Mouse (Mus musculus): ENCODE measurements around the gene Vil1. TPM values are rescaled to one million over a fixed set of nuclear protein-coding genes. Genes with fewer than 3 reads are reported as not detected.
A peak's percentile ranks its signal among the peaks of the same experiment; 100 is the strongest.
"Not testable (repeated sequence)": the region's sequence is repeated elsewhere in the genome, so short reads cannot be mapped to it uniquely, and the experiment has no call there.

The Vil1 gene
- total RNA-seq, 4 experiments from 2014 or later: 0.71 to 0.92 (median 0.82) TPM

DNA sequence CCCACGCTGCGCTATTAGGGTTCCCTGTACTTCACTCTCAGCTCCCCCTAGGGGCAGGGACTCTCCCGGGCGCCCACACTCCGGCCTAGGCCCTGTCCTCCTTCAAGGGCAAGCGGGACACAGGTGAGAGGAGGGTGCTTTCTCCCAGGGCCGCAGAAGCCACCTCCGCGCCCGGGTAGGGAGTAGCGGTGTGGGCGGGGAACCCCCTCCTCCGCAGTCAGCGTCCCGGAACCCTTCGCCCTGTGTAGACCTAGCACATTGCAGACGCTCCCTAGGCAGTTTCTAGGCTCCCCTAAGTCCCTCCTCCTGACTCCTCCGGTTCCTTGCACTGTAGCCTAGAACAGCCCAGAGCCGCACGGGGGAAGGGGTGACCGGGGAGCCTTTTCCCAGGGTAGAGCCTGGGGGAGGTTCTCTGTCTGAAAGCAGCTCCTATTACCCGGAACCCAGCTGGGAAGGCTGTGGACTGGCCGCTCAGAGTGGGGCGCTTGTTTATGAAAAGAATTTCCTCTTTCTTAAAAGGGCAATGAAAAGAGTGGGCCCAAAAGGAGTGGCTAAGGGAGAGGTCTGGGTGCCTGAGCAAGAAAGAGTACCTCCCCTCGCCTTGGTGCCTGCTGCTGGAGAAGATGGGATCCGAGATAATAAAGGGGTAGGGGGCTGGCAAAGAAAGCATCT, 22.3 kb upstream of the Vil1 start:
- peak; percentile 91 to 94 for DNase-seq (ENCODE audit: low spot score in 2 of 2)

DNA sequence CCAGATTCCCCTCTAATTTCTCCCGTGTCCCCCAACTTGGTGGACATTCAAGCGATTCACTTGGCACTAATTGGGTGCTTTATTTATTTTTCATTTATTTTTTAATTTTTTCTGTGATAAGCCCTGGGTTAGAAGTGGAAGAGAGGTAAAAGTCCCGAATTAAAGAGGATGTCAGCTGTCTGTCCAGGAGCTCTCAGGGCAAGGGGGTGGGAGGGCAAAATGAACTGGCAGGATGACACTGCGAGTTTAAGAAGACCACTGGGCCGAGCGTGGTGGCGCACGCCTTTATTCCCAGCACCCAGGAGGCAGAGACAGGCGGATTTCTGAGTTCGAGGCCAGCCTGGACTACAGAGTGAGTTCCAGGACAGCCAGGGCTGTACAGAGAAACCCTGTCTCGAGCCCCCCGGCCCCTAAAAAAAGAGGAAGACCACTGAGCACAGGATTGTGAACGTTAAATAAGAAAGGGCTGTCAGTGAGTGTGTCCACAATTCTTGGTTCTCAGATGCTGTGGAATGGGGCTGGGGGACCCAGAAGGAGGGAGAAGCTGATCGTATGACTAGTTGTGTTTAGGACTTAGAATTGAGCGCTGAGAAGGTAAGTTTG, 21.7 kb upstream of the Vil1 start:
- no peak for DNase-seq (ENCODE audit: low spot score in 2 of 2)

GRCm38 (mm10) chr1:74388398-74388920, 20.7 kb upstream of the Vil1 start:
- DNase-seq (ENCODE audit: low spot score in 2 of 2): no peak

- no peak for DNase-seq (ENCODE audit: low spot score in 2 of 2)
These were observed 19.3 kb upstream of the Vil1 start for GRCm38 (mm10) chr1:74389831-74390286.

DNA sequence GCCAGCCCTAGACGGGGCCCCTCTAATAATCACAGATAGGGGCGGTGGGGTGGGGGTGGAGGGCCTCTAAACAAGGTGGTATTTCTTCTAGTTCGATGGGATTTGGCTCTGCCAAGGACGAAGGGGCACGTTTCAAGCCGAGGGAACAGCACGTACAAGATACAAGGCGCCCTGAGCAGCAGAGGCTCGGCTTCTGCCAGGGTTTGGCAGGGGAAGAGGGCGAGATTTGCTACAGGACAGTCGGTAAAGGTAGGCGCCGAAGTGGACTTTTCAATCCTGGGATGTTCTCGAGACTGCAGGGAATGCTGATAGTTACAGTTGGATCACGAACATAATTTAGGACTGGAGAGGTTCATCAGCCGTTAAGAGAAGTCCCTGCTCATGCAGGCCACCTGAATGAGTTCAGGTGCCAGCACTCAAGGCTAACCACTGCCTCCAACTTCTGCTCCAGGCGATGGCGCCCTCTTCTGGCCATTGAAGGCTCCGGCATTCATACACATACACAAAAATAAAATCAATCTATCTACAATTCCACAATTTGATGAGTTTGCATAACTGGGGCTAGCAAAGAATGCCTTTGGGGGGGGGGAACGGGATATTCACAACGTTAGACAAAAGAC, 18.8 kb upstream of the Vil1 start:
- DNase-seq (ENCODE audit: low spot score in 2 of 2): no peak

- DNase-seq (ENCODE audit: low spot score in 2 of 2): peak; percentile 92 to 94
These were observed 18.0 kb upstream of the Vil1 start, which contains the start of gene Ctdsp1 for GRCm38 (mm10) chr1:74390924-74391748. TSS of gene Ctdsp1 (plus strand) at chr1:74391509.

GRCm38 (mm10) chr1:74391844-74392441, 17.2 kb upstream of the Vil1 start:
- DNase-seq (ENCODE audit: low spot score in 2 of 2): no peak

GRCm38 (mm10) chr1:74392446-74392994, 16.7 kb upstream of the Vil1 start:
- DNase-seq (ENCODE audit: low spot score in 2 of 2): no peak

- no peak for DNase-seq (ENCODE audit: low spot score in 2 of 2)
These were observed 16.2 kb upstream of the Vil1 start for GRCm38 (mm10) chr1:74393010-74393409.

GRCm38 (mm10) chr1:74393697-74394096, 15.5 kb upstream of the Vil1 start:
- DNase-seq (ENCODE audit: low spot score in 2 of 2): no peak

DNA sequence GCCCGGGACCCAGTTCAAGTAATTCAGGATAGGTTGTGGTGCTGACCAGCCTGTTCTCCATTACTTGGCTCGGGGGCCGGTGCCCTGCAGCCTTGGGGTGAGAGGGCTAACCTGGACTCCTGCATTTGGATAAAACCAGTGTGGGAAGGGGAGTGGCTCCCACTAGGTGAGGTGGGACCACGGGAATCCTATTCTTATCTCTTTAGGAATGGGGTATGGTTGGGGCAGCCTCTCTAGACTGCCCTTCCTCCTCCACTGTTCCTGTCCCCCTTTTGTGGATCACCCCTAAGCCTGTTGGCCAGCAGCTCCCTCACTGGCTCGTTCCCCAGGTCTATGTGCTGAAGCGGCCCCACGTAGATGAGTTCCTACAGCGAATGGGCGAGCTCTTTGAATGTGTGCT, 14.9 kb upstream of the Vil1 start:
- DNase-seq (ENCODE audit: low spot score in 2 of 2): no peak

DNA sequence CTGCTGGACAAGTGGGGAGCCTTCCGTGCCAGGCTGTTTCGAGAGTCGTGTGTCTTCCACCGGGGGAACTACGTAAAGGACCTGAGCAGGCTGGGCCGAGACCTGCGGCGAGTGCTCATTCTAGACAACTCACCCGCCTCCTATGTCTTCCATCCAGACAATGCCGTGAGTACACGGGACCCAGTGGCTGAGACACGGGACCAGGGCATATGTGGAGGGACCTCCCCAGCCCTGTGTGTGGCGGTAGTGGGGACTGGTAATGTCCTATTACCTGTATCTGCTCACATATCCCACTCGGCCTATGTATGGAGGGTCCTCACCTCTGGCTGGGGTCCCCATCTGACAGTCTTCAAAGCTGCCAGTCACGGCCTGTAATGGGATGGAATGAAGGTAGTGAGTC, 14.3 kb upstream of the Vil1 start:
- DNase-seq (ENCODE audit: low spot score in 2 of 2): no peak

DNA sequence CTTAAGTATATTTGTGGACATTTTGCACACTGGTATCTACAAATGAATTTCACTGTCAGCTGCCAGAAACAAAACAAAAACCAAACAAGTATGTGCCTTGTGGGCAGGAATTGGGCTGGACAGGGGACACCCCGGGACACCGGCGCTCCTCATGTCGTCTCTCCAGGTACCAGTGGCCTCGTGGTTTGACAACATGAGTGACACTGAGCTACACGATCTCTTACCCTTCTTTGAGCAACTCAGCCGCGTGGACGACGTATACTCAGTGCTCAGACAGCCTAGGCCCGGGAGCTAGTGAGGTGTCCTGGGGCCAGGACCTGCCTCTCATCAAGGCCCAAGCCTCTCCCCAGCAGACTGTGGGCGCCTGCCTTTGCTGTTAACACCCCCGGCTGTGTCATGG, 13.9 kb upstream of the Vil1 start:
- no peak for DNase-seq (ENCODE audit: low spot score in 2 of 2)

DNA sequence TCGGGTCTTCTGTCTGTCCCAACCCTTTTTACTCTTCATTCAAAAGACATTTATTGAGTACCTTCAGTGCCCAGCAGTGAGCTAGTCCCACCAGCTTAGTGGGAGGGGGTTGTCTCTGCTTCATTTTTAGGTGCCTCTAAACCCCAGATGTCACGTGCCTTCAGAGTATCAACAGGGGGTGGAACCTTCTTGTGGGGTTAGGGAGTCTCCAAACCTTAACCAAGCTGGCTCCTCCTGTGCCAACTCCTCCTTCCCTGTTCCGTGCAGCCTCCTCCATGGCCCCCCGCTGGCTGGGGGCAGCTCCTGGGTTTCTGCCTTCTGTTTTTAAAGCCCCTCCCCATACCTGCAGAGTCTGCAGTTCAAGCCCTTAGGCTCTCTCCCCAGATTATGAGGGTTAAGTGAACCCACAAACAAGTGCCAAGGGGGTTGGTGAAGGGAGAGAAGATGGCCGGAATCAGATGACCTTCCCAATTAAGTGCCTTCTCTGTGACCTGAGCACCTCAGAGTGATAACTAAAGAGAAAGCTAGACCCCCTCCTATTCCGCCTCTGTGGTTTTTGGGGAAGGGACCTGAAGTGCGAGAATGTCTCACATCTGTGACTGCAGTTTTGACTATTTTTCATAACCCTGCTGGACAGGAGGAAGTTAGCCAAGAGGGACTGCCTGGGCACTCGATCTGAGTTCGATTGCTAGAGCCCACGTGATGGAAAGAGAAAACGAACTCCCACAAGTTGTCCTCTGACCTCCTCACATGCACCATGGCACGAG, 12.5 kb upstream of the Vil1 start:
- not testable (repeated sequence) for DNase-seq (ENCODE audit: low spot score in 2 of 2)

DNA sequence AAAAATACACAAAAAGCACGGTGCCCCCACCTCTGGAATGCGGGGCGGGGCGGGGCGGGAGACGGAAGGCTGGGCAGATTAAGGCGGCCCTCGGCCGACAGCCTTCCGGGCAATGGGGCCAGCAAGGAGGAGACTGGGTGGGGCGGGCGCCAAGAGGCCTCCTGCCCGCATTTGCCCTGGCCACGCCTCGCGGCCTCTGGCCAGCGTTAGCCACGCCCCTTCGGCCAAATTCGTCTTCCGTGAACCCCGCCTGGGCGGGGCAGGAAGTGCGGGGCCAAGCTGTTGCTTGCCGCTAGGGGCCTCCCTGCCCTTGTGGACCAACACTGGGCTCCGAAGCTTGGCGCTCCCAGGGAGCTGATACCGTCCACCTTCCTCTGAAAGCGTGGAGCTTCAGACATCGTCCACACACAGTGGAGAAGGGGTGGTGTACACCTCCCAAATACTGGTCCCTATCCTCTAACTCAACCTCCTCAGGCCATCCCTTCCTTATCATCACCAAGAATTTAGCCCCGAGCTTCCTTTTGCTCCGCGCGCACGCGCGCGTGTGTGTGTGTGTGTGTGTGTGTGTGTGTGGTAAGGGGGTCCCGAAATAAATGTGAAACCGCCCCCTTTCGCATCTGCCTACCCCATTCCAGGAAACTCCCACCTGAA, 11.8 kb upstream of the Vil1 start:
- peak; percentile 90 to 91 for DNase-seq (ENCODE audit: low spot score in 2 of 2)

- peak in 1 of 2 experiments; percentile 60 for DNase-seq (ENCODE audit: low spot score in 2 of 2)
These were observed 11.2 kb upstream of the Vil1 start for GRCm38 (mm10) chr1:74397919-74398451.

GRCm38 (mm10) chr1:74400531-74400930, 8.6 kb upstream of the Vil1 start:
- DNase-seq (ENCODE audit: low spot score in 2 of 2): no peak

GRCm38 (mm10) chr1:74401015-74401702, 8.0 kb upstream of the Vil1 start:
- no peak for DNase-seq (ENCODE audit: low spot score in 2 of 2)

GRCm38 (mm10) chr1:74404206-74404605, 5.0 kb upstream of the Vil1 start:
- no peak for DNase-seq (ENCODE audit: low spot score in 2 of 2)
